Mouse (Mus musculus) cerebellum, adult 18-20 months (tissue): ENCODE data around the gene 4933400A11Rik.

ENCODE experiments used
- DNase-seq, 2 experiments: peaks; one replicate each; pipeline ENCODE4 v3.0.0; 2021

4933400A11Rik gene

GRCm38 (mm10) chrX:169779535-169779934 lies at the start of gene 4933400A11Rik:
TSS of gene 4933400A11Rik (minus strand) at chrX:169779635.
- no peak for DNase-seq

DNA sequence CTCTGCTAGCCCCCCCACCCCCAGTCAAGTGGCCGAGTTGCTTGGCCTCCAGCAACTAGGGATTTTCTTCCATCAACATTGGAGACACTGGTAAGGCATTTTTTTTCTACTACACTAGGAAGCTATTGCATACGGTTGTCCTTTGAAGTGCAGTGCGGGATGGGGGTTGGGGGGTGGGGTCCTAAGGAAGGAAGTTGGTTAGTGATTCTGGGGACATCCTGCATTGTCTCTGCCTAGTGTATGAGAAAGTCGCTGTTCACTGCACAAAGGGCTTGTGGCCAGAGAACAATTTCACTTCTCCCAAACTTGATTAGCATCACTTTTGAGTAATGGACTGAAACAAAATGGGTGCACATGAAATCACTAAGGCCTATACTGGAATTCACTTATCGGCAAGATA lies 48.7 kb upstream of the 4933400A11Rik start:
- DNase-seq, result no peak

GRCm38 (mm10) chrX:169827720-169828119 lies 48.3 kb upstream of the 4933400A11Rik start:
- DNase-seq, result no peak

- DNase-seq, result peak; percentile 26 to 40
Measured at GRCm38 (mm10) chrX:169826947-169827346, 47.5 kb upstream of the 4933400A11Rik start.

DNA sequence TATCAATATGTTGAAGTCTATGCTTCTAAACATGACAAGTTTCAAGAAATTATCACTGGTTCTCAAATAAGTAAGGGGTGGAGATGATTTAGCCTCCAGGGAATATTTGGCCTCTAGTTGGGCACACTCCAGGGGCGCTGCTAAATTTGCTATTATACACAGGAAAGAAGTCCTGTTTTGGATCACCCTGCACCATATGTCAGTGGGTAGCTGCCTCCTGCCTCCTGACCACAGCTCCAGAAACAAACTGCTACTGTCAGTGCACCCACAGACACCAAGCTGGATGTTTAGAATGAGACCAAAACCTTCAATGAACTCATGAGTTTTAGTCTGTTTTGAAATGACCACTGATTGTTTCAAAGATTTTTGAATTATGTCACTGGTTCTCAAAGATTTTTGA lies 34.2 kb upstream of the 4933400A11Rik start:
- peak; percentile 24 to 47 for DNase-seq

DNA sequence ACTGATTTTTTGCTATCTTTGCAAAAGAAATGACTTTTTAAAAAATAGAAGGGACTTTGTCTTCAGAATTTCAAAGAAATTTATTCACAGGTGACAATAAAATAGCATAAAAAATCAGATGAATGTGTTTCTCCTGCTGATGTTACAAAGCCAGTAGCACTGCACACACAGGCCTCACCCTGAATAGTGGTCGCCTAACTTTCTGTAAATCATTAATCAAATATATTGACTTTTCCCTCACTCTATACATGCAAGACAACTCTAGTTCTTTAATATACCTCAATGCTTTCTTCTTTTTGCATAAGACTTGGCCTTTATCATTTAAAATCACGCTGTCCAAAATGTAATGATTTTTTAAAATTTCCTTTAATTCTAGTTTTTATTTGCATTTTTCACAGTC lies 32.3 kb upstream of the 4933400A11Rik start:
- no peak for DNase-seq

GRCm38 (mm10) chrX:169811318-169811717 lies 31.9 kb upstream of the 4933400A11Rik start:
- no peak for DNase-seq

- DNase-seq, result no peak
Measured at GRCm38 (mm10) chrX:169807744-169808143, 28.3 kb upstream of the 4933400A11Rik start.

GRCm38 (mm10) chrX:169805791-169806190 lies 26.4 kb upstream of the 4933400A11Rik start:
- no peak for DNase-seq

- DNase-seq, result no peak
Measured at GRCm38 (mm10) chrX:169800238-169800637, 20.8 kb upstream of the 4933400A11Rik start.

DNA sequence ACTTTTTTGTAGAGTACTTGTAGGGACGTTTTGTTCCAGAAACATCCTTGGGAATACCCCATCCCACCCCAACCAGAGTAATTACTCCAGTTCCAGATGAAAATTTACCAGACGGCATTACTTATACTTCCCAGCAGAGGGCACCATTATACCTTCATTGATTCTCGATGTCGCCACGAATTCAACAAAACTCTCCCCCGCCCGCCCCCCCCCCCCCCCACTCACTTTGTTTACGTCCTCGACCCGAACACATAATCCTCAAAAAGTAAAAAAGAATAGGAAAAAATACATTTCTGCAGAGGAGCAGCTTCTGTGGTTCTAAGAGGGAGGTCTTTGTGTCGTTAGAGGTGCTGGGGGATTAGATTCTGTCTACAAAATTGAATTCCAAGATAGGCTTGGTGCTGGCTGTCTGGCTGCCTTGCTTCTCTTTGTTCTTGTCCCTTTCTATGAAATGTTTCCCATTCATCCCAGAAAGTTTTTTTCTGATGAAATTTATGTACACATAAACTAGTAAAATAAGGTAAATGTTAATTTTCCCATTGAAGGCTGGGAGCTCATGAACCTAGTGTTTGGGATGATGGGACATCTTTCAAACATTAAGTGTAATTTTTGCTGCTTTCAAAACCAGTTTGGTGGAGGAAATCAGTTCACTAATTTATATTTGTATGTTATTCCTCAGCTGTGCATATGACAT lies 19.7 kb upstream of the 4933400A11Rik start:
- DNase-seq, result peak; percentile 49 to 56

GRCm38 (mm10) chrX:169797148-169797547 lies 17.7 kb upstream of the 4933400A11Rik start:
- no peak for DNase-seq

DNA sequence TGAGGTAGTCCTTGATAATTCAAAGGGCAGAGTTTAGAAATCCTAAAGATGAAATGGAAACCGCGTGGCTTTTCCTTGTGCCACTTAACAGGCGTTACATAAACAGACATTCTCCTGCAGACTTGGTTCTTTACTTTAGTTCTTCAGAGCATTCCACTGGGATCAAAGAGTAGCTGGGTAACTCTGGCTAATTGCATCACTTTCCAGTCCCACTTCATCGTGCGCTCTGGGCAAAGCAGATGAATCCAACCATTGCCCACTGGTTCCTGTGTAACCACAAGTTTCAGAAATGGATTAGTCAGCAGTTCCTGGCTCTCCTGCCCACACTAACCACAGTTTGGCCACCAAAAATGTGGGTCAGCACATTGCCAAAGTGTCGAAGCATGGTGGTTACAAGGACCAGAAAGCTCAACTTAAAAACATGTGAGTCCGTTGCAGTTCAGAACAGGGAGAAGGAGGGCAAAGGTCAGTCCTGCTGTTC lies 15.4 kb upstream of the 4933400A11Rik start:
- no peak for DNase-seq

GRCm38 (mm10) chrX:169794421-169794820 lies 15.0 kb upstream of the 4933400A11Rik start:
- no peak for DNase-seq

DNA sequence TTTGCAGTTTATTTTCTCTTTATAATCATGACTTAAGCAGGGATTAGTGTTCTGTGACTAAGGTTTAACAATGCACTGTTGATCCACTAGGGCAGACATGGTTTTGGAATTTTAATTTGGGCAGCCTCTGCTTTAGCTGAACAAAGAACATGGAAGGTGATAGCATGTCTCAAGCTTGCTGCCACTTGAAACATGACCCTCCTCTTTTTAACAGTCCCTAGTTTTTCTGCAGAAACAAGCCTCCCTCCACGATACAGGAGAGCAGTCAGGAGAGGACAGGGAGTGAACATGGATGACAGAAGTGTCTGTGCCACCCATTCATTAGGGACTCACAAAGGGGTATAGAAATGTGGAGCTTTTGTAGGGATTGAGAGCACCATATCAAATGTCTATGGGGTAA lies 13.4 kb upstream of the 4933400A11Rik start:
- no peak for DNase-seq

DNA sequence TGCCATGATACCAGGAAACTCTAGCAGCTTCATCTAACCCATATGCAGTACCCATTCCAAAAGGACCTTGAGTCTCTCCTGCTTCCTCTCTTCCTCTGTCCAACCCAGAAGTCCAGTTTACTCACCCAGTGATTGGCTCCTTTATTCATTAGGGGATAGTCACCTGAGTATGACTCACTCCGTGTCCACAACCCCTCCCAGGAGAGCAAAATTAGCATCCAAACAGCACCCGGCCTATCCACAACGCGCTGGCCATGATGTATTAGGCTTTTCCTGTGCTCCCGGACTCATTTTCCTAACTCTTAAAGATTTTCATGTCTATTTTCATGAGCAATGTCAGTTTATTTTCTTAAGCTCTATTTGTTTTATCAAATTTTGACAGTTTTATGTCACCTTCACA lies 10.3 kb upstream of the 4933400A11Rik start:
- no peak for DNase-seq

GRCm38 (mm10) chrX:169758001-169758400 lies 21.4 kb downstream of the 4933400A11Rik start:
- DNase-seq, result no peak

DNA sequence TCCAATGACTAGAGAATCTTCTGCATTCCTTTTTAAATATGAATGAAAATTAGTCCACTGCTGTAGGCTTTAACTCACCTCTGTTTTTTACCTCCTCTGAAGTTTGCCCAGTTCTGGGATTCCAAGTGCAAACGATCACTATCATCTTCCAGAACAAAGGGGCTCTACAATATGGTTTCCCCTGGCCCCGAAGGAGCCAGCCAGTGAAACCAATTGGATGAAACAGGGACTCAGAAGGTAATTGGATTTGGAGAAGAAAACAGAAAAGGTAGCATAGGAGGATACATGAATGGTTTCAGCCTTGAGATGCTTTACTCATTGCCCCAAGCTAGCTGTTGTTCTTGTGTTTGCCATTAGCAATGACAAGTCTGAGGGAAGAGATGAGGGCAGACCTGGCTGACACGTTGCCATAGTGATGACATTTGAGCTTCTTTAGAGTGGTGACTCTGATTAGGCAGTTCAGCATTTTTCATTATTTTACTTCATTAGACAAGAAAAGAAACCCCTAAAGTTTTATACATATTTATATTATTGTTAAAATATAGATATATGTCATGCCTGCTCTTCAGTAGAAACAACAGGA lies 44.0 kb downstream of the 4933400A11Rik start:
- no peak for DNase-seq
